12 mouse cellular contexts compared by ENCODE assay signal in the genomic region with DNA sequence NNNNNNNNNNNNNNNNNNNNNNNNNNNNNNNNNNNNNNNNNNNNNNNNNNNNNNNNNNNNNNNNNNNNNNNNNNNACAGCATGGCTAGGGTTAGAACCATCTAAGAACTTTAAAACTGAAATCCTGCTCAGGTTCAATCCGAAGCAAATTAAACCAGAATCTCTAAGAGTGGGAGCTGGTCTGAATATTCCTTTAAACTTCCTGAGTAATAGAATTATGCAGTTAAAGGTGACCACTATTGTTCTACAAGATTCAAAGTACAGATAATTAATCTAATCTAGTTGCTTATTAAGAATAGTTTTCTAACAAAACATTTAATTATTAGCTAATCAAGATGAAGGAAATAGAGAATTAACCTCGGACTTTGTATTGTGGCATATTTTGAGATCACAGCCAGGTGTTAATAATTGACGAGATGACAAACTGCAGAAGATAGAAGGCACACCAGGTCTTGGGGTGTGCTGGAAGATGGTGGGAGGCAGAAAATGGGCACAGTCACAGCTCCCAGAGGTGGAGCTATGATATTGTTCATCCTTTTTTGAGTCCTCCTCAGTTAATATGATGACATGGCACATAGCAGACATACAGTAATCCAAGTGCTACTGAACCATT.
"Had no signal": no experiment of that assay in that cellular context is flagged by ENCODE, and none has a peak within 500 bp of the region (broad histone marks: within the 10 kb centered on the region; RNA-seq: fewer than 3 reads in every experiment).

No protein-coding gene starts in this region.

- H3K4me1 ChIP-seq: hindbrain, embryonic 15.5 days; limb, embryonic 13.5 days; liver, embryonic 15.5 days; midbrain, embryonic 10.5 days had no signal

- ATAC-seq: midbrain, embryonic 16.5 days had no signal

- H3K4me2 ChIP-seq: hindbrain, embryonic 15.5 days; limb, embryonic 13.5 days; liver, embryonic 11.5 days; liver, embryonic 15.5 days; lung, embryonic 14.5 days had no signal

- H3K27ac ChIP-seq: hindbrain, embryonic 15.5 days; limb, embryonic 13.5 days; liver, embryonic 15.5 days; midbrain, embryonic 10.5 days had no signal

- H3K9me3 ChIP-seq: hindbrain, embryonic 15.5 days; limb, embryonic 13.5 days; liver, embryonic 15.5 days; midbrain, embryonic 10.5 days had no signal

- H3K36me3 ChIP-seq: hindbrain, embryonic 15.5 days; limb, embryonic 13.5 days; liver, embryonic 15.5 days; midbrain, embryonic 10.5 days had no signal

- H3K9ac ChIP-seq: hindbrain, embryonic 15.5 days; limb, embryonic 13.5 days; liver, embryonic 15.5 days; lung, embryonic 14.5 days had no signal

- H3K4me3 ChIP-seq: hindbrain, embryonic 15.5 days; limb, embryonic 13.5 days; liver, embryonic 15.5 days; midbrain, embryonic 10.5 days had no signal

- H3K27me3 ChIP-seq: hindbrain, embryonic 15.5 days; limb, embryonic 13.5 days; liver, embryonic 15.5 days had no signal

- DNase-seq: left cerebral cortex, postnatal 4 days; lung, embryonic 14.5 days; lung, postnatal 10 days; lung, postnatal 4 days; right cerebral cortex, postnatal 25 days; thymus, postnatal 25 days had no signal
